Mouse (Mus musculus): ENCODE data around the gene Dhps.

DNA sequence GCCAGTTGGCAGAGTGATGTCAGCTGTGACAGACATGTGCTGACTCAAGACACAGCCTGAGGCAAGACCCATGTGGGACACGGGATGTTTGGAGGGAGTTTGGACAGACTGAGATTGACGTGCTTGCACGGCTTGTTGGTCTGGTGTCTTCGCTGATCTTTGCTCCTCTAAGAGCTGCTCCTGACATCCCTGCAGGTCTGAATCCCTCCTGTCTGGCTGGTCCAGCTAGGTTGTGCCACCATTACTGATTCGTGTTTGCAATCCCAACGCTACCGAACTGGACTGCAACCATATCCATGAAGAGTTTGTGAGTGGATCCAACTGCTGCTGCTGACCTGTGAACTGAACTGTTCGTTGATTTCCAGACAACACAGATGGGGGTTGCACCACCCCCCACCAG, 52.1 kb downstream of the Dhps start:
- TF ChIP-seq CTCF (IDR thresholded peaks at IDR 0.05; ENCODE audit: insufficient read depth, low read length) (no peak), POLR2A (IDR thresholded peaks at IDR 0.05; ENCODE audit: borderline replicate concordance, extremely low read depth, low read depth, low read length) (no peak)
